Mouse (Mus musculus) heart, embryonic 14.5 days (tissue): ENCODE measurements at regions not wholly inside any gene's neighbourhood (a gene's known extent, or its start where the extent isn't known, plus 50 kb on each side); places are given as distances from the start of the nearest gene placed in this dataset.

Experiments
- ATAC-seq: fragments of 200-750 bp; cut with Nextera tagmentation; 2 replicates; pipeline ENCODE4 v1.8.0; 2017; ENCODE audit warnings: low read depth, moderate TSS enrichment; ENCODE audit not compliant: insufficient number of reproducible peaks, insufficient read depth, low FRiP score
- H3K27ac ChIP-seq, 2 experiments: fragments of 200-500 bp in 1 of 2; fragments of 300-500 bp in 1 of 2; sonication (generic) in 1 of 2; replicated peaks in 1 of 2; 2 replicates each; pipeline ENCODE4 v1.5.1; 2012 to 2014; ENCODE audit warnings: low read depth in 2 of 2, low read length in 2 of 2, control low read depth in 1 of 2, mild to moderate bottlenecking in 1 of 2, mixed read lengths in 1 of 2; ENCODE audit not compliant: control insufficient read depth in 1 of 2, insufficient read depth in 1 of 2
- H3K27me3 ChIP-seq: fragments of 300-500 bp; sonication (generic); 2 replicates; pipeline ENCODE4 v1.6.1; 2014; ENCODE audit warnings: mild to moderate bottlenecking, low read length, control low read depth; ENCODE audit not compliant: control insufficient read depth, insufficient read depth
- H3K36me3 ChIP-seq: fragments of 300-500 bp; sonication (generic); 2 replicates; pipeline ENCODE4 v1.6.1; 2014; ENCODE audit warnings: mild to moderate bottlenecking, control low read depth, low read length, mixed read lengths; ENCODE audit not compliant: control insufficient read depth, insufficient read depth
- H3K4me1 ChIP-seq, 2 experiments: fragments of 200-500 bp in 1 of 2; fragments of 300-500 bp in 1 of 2; sonication (generic) in 1 of 2; 2 replicates each; pipeline ENCODE4 v1.6.1; 2012 to 2014; ENCODE audit warnings: low read length in 2 of 2, control low read depth in 1 of 2, mixed read lengths in 1 of 2; ENCODE audit not compliant: control insufficient read depth in 2 of 2, insufficient read depth in 2 of 2
- H3K4me2 ChIP-seq: fragments of 300-500 bp; sonication (generic); 2 replicates; pipeline ENCODE4 v1.6.1; 2014; ENCODE audit warnings: mild to moderate bottlenecking, low read length
- H3K4me3 ChIP-seq, 2 experiments: fragments of 200-500 bp in 1 of 2; fragments of 300-500 bp in 1 of 2; sonication (generic) in 1 of 2; 2 replicates each; pipeline ENCODE4 v1.5.1; 2012 to 2014; ENCODE audit warnings: low read length in 2 of 2, mild to moderate bottlenecking in 2 of 2, control low read depth in 1 of 2, low read depth in 1 of 2, moderate library complexity in 1 of 2; ENCODE audit not compliant: control insufficient read depth in 1 of 2, insufficient read depth in 1 of 2
- H3K9ac ChIP-seq: fragments of 300-500 bp; sonication (generic); 2 replicates; pipeline ENCODE4 v1.6.1; 2014; ENCODE audit warnings: mild to moderate bottlenecking, low read length
- H3K9me3 ChIP-seq: fragments of 300-500 bp; sonication (generic); 2 replicates; pipeline ENCODE4 v1.6.1; 2016; ENCODE audit warnings: low read length, control low read depth; ENCODE audit not compliant: control insufficient read depth
- WGBS: fragments of 180-500 bp; shearing (Covaris S2); extraction: QIAGEN DNeasy Blood & Tissue Kit; methylation state at CpG from one replicate; pipeline ENCODE4 v1.1.7; 2014; 5-methylcytosine and 5-hydroxymethylcytosine counted together

GRCm38 (mm10) chr13:51345321-51345720, 63.1 kb upstream of the S1pr3 start:
- no peak overlapping the region for H3K4me3 ChIP-seq
- H3K9me3 ChIP-seq: peaks cover 2% of the 10 kb centered on the region; the same call in 1 of the 2 replicates
- no peak overlapping the region for H3K4me2 ChIP-seq
- H3K9ac ChIP-seq: no peak overlapping the region
- 82% methylated on average over 4 of the region's 4 CpGs for WGBS
- H3K36me3 ChIP-seq: no peaks in the 10 kb centered on the region
- H3K27me3 ChIP-seq: no peaks in the 10 kb centered on the region
- no peak for ATAC-seq
- peaks cover 4% of the 10 kb centered on the region in 2 experiments; a peak in 2 of 4 replicates for H3K4me1 ChIP-seq
- no peak overlapping the region for H3K27ac ChIP-seq

GRCm38 (mm10) chr13:51345839-51346550, 62.4 kb upstream of the S1pr3 start:
- Histone ChIP-seq H3K36me3 (no peaks in the 10 kb centered on the region), H3K4me1 (peaks cover 4% of the 10 kb centered on the region in 2 experiments; a peak in 2 of 4 replicates), H3K27me3 (no peaks in the 10 kb centered on the region), H3K9me3 (peaks cover 2% of the 10 kb centered on the region; the same call in 1 of the 2 replicates), H3K9ac (no peak overlapping the region), H3K27ac (no peak overlapping the region), H3K4me2 (no peak overlapping the region), H3K4me3 (no peak overlapping the region)
- no peak for ATAC-seq
- WGBS: 48% methylated on average over 8 of the region's 8 CpGs

- peaks cover 4% of the 10 kb centered on the region in 2 experiments; a peak in 2 of 4 replicates for H3K4me1 ChIP-seq
- no peak overlapping the region for H3K9ac ChIP-seq
- H3K4me2 ChIP-seq: no peak overlapping the region
- no peak for ATAC-seq
- no peak overlapping the region for H3K27ac ChIP-seq
- no peaks in the 10 kb centered on the region for H3K9me3 ChIP-seq
- WGBS: 64% methylated on average over 4 of the region's 4 CpGs
- no peaks in the 10 kb centered on the region for H3K36me3 ChIP-seq
- H3K4me3 ChIP-seq: no peak overlapping the region
- H3K27me3 ChIP-seq: no peaks in the 10 kb centered on the region
Measured at GRCm38 (mm10) chr13:51348707-51349106, 59.7 kb upstream of the S1pr3 start.

GRCm38 (mm10) chr13:51349818-51350551, 58.5 kb upstream of the S1pr3 start:
- no peak overlapping the region for H3K27ac ChIP-seq
- H3K27me3 ChIP-seq: no peaks in the 10 kb centered on the region
- H3K4me2 ChIP-seq: no peak overlapping the region
- peaks cover 4% of the 10 kb centered on the region in 2 experiments; a peak in 2 of 4 replicates for H3K4me1 ChIP-seq
- ATAC-seq: no peak
- H3K36me3 ChIP-seq: no peaks in the 10 kb centered on the region
- no peaks in the 10 kb centered on the region for H3K9me3 ChIP-seq
- H3K9ac ChIP-seq: no peak overlapping the region
- 78% methylated on average over 11 of the region's 11 CpGs for WGBS
- H3K4me3 ChIP-seq: no peak overlapping the region

- no peak overlapping the region for H3K4me2 ChIP-seq
- H3K9ac ChIP-seq: no peak overlapping the region
- H3K4me1 ChIP-seq: no peaks in the 10 kb centered on the region
- WGBS: 76% methylated on average over 4 of the region's 4 CpGs
- H3K9me3 ChIP-seq: no peaks in the 10 kb centered on the region
- H3K36me3 ChIP-seq: no peaks in the 10 kb centered on the region
- no peak for ATAC-seq
- H3K27ac ChIP-seq: no peak overlapping the region
- H3K27me3 ChIP-seq: no peaks in the 10 kb centered on the region
- no peak overlapping the region for H3K4me3 ChIP-seq
Measured at GRCm38 (mm10) chr13:51352874-51353273, 55.6 kb upstream of the S1pr3 start.

- ATAC-seq: no peak
- Histone ChIP-seq H3K27ac (no peak overlapping the region), H3K4me2 (no peak overlapping the region), H3K9me3 (no peaks in the 10 kb centered on the region), H3K27me3 (no peaks in the 10 kb centered on the region), H3K4me1 (no peaks in the 10 kb centered on the region; a peak in 1 of 4 replicates), H3K9ac (no peak overlapping the region), H3K36me3 (no peaks in the 10 kb centered on the region), H3K4me3 (no peak overlapping the region)
- WGBS: 63% methylated on average over 2 of the region's 2 CpGs
Measured at GRCm38 (mm10) chr13:51355507-51355906, 52.9 kb upstream of the S1pr3 start.
